Mouse (Mus musculus): Measurements from ENCODE around the gene Tex13c2.

The Tex13c2 gene
- long read RNA-seq, experiment 1: 0 reads
- long read RNA-seq, experiment 2: 0 reads

DNA sequence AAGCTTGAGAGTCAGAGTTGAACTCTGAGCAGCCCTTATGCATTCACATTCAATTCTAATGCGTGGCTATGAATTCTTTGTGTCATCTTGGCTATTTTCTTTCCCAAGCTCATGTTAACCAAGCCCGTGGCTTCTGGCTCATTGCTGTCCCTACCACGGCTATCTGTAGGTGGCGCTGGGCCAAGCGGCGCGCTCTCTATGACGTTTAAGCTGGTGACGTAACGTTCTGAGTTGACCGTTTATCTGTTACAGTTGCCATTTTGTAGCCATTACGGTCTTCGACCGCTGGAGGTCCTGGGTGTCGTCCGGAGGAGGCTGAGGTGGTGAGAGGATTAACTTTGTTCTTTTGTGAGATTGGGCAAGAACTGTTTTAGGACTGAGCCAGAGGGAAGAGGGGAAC, at the start of gene Tex13c2:
Gene Tex13c2, plus strand, starts transcription at position 246 of the 400 bp plus-strand sequence.
- intact Hi-C loops (cut with DNase I): no loop called here

DNA sequence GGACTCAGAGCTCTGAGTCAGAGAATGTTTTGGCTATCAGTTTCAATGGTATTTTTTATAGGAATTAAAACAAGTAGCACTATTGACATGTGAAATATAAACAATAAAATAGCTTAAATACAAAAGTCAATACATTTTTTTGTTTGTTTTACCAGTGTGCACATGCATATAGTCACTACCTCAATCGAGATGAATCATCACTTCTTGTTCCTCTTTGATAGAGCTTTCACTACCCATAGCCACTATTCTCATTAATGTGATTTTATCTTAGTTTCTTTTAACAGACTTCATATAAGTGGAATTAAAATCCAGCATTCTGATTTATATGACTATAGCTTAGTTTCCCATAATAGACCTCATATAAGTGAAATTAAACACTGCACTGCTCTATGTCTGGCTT, 39.2 kb upstream of the Tex13c2 start:
- intact Hi-C loops (cut with DNase I): no loop called here

DNA sequence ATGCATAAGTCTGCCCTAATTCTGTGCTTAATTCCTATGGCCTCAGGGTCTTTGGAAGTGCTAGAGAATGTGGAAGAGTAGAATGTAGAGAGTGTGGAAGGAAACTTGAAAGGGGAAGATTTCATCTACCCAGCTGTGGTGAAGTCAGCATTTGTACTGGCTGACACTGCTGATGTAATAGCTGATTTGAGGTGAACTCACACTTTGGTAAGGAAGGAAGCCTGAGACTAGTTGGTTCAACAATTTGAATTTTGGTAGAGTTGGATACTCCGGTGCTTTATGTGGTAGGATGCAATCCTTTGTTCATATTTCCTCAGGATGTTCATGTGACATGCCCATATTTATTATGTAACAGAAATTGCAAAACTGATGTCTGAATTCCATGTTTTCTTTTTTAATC, 36.5 kb upstream of the Tex13c2 start:
- intact Hi-C loops (cut with DNase I): no loop called here

- intact Hi-C loops (cut with DNase I): no loop called here
Measured at GRCm38 (mm10) chrX:42454533-42454932, 35.0 kb upstream of the Tex13c2 start.

DNA sequence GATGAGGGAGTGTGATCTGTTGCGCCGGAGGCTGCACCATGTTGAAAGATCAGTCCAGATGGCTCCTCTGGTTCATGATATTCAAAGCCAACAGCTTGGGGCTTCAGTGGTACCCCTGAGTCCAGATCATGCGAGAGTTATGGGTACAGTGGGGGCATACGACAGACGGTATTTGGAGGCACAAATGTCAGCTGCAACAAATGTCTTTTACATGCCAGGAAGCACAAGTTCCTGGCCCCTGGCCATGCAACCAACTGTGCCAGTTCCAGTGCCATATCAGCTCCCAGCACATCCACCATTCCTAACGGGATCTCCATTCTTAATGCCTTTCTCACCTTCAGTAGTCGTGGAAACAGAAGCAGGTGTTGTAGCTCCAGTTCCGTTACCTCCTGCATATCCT, 845 bp downstream of the Tex13c2 start:
- intact Hi-C loops (cut with DNase I): no loop called here

DNA sequence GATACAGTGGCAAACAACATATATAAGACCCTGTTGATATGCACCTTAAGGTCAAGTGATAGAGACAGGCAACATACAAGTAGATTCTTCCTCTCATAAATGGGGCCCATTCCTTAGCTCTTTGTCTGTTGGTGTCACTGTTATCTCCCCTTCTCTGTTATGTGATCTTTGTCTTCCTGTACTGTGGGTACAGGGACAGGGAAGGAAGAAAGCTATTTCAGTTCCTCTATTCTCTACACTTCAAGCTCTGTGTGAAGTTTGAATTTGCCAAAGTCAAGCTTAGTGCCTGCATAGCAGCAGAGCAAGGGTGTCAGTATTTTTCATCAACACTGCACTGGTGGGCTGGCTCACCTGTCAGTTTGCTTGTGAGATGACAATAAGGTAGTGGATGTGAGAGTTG, 11.0 kb downstream of the Tex13c2 start:
- intact Hi-C loops (cut with DNase I): no loop called here

DNA sequence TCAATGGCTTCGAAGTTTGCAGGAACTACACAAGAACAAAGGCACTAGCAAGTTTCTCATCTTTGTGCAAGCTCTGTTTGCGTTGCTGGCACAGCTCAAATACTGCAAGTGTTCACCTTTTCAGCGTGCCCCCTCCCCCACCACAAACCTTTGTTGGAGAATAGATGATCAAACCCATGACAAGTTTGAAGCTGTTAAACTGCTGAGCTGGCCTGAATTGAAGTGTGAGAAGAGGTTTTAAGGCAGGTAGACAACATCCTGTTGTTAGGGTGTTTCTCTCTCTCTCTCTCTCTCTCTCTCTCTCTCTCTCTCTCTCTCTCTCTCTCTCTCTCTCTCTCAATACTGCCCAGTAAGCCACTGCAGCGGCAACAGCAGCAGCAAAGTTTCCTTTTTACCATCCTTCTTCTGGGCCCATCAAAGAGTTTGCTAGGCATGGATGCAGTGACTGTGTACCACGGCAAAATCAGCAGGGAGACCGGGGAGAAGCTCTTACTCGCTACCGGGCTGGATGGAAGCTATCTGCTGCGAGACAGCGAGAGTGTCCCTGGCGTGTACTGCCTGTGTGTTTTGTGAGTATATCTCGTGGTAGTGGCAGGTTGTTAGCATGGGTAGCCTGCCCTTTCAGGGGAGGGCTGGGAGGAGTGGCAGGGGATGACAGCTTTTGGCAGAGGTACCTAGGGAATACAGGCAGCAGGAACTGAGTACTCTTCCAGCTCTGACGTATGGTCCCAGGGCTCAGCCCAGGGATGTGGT, 13.0 kb downstream of the Tex13c2 start, which contains the start of gene Sh2d1a:
Gene Sh2d1a, plus strand, starts transcription at position 163 of the 753 bp plus-strand sequence.
- intact Hi-C loops (cut with DNase I): no loop called here

- intact Hi-C loops (cut with DNase I): no loop called here
Measured at GRCm38 (mm10) chrX:42511105-42511504, 21.6 kb downstream of the Tex13c2 start.

DNA sequence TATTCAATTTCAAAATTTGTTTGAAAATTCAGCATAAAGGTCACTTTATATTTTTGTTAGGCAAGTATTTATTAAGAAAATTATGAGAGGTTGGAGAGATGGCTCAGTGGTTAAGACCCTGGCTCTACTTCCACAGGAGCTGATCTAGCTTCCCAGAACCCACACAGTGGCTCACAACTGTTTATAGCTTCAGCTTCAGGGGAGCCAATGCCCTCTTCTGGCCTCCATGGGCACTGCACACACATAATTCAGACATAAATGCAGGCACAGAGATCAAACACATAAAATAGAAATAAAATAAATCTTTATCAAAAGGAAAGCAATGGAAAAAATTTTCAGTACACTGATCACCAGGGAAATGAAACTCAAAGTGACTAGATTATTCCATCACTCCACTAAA, 23.1 kb downstream of the Tex13c2 start:
- intact Hi-C loops (cut with DNase I): no loop called here

- intact Hi-C loops (cut with DNase I): no loop called here
Measured at GRCm38 (mm10) chrX:42522868-42523267, 33.4 kb downstream of the Tex13c2 start.

DNA sequence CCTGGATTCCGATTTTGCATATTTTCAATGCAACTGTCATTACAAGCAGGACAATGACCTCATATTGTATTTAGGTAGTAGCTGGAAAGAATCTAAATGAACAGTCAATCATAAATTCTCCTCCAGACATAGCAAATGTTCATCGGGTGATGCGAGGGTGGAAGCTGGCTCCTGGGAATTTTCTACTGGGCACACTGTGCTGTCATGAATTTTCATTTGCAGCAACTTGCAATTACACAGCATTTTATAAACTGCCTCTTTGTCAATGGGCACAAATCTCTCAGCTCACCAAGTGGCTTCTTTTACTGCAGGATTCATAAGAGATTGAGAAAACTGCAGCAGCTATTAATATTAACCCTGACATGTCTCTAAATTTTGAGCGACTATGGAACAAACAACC, 41.2 kb downstream of the Tex13c2 start:
- intact Hi-C loops (cut with DNase I): no loop called here

DNA sequence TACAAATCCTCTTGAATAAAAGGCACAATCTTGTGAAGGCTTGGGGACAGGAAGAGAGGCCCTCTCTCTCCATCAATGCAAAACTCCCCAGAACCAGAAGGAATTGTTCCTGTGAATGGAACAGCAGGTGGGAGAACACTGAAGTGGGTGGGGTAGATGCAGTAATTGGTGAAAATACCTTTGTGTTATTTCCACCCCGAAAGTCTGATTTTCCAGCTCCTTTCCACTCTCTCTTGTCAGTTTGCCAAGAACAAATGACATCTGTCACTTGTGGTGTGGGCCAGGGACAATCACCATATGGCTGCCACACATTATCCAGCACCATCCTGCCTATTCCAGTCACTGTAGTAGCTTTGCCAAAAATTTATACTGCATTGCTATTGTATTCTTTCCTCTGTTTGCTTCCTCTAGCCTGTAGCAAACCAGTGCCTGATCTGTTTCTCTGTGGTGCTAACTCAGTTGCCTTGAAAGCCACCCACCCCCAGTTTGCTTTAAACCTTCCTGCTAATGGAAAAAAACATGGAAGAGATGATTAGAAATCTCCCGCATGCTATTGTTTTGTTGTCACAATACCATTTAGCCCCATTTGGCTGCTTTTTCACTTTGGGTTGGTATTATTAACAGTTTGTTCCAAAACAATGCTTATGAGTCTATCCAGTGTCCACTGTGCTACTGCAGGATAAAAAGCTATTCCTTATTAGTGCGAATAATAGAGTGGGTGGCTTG, 50.7 kb downstream of the Tex13c2 start:
- intact Hi-C loops (cut with DNase I): no loop called here

DNA sequence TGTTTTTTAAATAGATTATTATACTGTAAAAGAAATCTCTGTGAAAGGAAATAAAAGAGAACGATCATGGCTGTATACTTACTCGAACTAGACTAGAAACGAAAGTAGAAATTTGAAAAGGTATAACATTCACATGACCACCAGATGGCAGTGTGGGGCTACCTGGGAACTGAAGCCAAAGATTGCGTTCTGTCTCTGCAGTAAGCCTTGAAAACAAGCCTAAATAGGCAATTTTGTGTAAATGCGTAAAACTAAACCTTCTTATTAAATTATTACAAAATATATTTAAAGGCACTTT, 51.2 kb downstream of the Tex13c2 start:
- intact Hi-C loops (cut with DNase I): no loop called here

Data from adrenal gland (tissue).